Mouse (Mus musculus): ENCODE measurements around the gene Hs3st2. TPM values are rescaled to one million over a fixed set of nuclear protein-coding genes. Genes with fewer than 3 reads are reported as not detected.

The Hs3st2 gene
- polyA plus RNA-seq, 1 experiment from 2014 or later = 6.2 TPM

DNA sequence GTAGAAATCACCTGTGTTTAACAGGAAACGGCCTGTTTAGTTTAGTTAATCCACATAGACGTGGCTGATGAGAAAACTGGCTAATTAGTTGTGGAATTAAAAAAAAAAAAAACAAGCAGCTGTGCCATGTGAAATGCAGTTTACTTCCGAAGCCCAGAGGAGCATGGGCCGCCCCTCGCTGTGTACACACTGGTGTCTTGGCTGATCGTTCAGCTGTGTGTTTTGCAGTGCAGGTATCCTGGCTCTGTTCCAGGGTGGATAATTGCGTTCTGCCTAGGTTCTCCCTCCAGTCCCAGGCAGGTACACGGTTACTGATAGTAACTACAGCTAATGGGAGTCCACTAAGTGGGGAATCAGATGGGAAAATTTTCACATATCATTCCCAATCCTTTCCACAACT, 86.6 kb downstream of the Hs3st2 start:
- no peak overlapping the region for H3K4me2 ChIP-seq (ENCODE audit: low read length)
- no peak for ATAC-seq
- peak; percentile 12 for DNase-seq (ENCODE audit: low spot score)
- H3K36me3 ChIP-seq (ENCODE audit: control insufficient read depth, insufficient read depth, low read length) = no peaks in the 10 kb centered on the region
- no peaks in the 10 kb centered on the region for H3K27me3 ChIP-seq (replicated peaks; ENCODE audit: control insufficient read depth, insufficient read depth, low read length)
- no peak overlapping the region for H3K9ac ChIP-seq (ENCODE audit: low read length)
- H3K4me3 ChIP-seq (ENCODE audit: low read depth, low read length) = no peak overlapping the region
- no peaks in the 10 kb centered on the region for H3K4me1 ChIP-seq (ENCODE audit: control insufficient read depth, insufficient read depth, low read length)
- no peak overlapping the region for H3K27ac ChIP-seq (ENCODE audit: low read depth, low read length)
- 35% methylated on average over 8 of the region's 8 CpGs for WGBS
- H3K9me3 ChIP-seq (replicated peaks; ENCODE audit: control insufficient read depth, low read length) = no peaks in the 10 kb centered on the region

DNA sequence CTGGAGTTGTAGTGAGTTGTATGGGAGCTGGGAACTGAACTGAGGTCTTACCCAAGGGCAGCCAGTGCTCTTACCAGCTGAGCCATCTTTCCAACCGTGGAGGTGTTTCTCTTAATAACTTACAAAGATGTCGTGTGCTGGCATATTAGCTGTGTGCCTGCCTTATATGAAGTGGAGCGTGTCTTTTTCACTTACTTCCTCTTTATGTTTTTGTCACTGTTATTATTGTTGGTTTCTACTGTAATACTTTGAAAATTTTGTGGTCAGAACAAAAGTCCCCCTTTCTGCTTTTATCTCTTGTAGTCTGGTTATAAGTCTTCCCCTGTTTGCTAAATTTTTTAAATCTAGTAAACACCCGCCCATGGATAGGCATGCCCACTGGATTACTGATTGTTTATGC, 88.4 kb downstream of the Hs3st2 start:
- 95% methylated on average over 4 of the region's 4 CpGs for WGBS
- no peak for ATAC-seq

DNA sequence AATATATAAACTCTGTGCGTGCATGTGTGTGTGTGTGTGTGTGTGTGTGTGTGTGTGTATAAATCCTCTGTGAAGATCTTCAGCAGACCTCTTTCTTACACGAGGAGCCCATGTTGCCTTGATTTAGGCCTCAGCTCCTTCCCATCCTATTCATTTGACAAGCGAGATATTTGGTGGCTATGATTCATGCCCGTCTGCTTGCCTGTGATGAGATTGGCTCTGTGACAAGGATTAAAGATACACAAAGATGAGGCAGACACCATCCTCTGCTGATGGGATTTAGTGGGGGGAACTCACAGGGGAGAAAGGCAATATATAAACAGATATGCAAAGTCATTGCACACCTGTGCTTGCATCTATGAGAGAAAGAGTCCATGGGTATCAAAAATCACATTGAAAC, 92.9 kb downstream of the Hs3st2 start:
- H3K27ac ChIP-seq (ENCODE audit: low read depth, low read length) = no peak overlapping the region
- H3K9me3 ChIP-seq (replicated peaks; ENCODE audit: control insufficient read depth, low read length) = no peaks in the 10 kb centered on the region
- peak; percentile 27 for DNase-seq (ENCODE audit: low spot score)
- H3K4me1 ChIP-seq (ENCODE audit: control insufficient read depth, insufficient read depth, low read length) = no peaks in the 10 kb centered on the region
- H3K9ac ChIP-seq (ENCODE audit: low read length) = no peak overlapping the region
- WGBS = 68% methylated on average over 4 of the region's 4 CpGs
- no peak overlapping the region for H3K4me2 ChIP-seq (ENCODE audit: low read length)
- ATAC-seq = no peak
- no peaks in the 10 kb centered on the region for H3K36me3 ChIP-seq (ENCODE audit: control insufficient read depth, insufficient read depth, low read length)
- no peak overlapping the region for H3K4me3 ChIP-seq (ENCODE audit: low read depth, low read length)
- no peaks in the 10 kb centered on the region for H3K27me3 ChIP-seq (replicated peaks; ENCODE audit: control insufficient read depth, insufficient read depth, low read length)

More for the DNA sequence above, 88.4 kb downstream of the Hs3st2 start:
- DNase-seq (ENCODE audit: low spot score) = no peak
- Histone ChIP-seq H3K9ac (ENCODE audit: low read length) (no peak overlapping the region), H3K27me3 (replicated peaks; ENCODE audit: control insufficient read depth, insufficient read depth, low read length) (no peaks in the 10 kb centered on the region), H3K9me3 (replicated peaks; ENCODE audit: control insufficient read depth, low read length) (no peaks in the 10 kb centered on the region), H3K27ac (ENCODE audit: low read depth, low read length) (no peak overlapping the region), H3K4me1 (ENCODE audit: control insufficient read depth, insufficient read depth, low read length) (no peaks in the 10 kb centered on the region), H3K4me2 (ENCODE audit: low read length) (no peak overlapping the region), H3K4me3 (ENCODE audit: low read depth, low read length) (no peak overlapping the region), H3K36me3 (ENCODE audit: control insufficient read depth, insufficient read depth, low read length) (no peaks in the 10 kb centered on the region)

DNA sequence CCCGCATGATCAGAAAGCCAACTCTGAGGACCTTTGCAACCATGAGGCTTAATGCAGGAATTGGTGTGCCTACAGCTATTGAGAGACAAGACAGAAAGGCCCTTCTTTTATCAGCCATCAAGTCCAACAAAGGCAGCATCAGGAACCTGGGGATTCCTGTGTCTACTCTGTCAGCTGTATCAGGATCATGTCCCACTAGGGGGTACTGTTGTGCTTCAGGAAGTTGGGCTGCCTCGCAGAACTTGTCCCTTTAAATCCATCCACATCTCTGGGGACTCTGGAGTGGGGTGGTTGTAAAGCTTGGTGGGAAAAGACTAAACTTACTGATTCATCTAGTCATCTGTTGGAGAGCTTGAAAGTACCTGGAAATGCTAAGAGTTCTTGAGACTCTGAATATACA, 93.6 kb downstream of the Hs3st2 start:
- ATAC-seq (no peak), DNase-seq (ENCODE audit: low spot score) (peak; percentile 60)
- 76% methylated on average over 2 of the region's 2 CpGs for WGBS

DNA sequence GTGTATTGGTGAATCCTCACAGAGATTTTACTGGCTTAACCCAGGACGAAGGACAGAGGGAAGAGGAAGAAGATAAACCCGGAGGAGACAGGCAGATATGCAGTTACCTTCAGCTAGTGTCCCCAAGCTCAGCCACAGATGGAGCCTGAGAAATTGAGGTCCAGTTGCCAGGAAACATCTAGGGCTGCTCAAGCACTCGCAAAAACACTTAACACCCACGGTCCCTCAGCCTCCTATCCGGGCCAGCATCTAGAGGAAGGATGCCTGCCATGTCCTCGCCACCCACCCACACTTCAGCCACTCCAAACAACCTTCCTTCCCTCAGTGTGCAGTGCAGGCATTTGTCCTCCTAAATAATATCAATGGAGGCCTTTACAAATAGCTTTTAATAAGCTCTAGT, 95.6 kb downstream of the Hs3st2 start:
- Histone ChIP-seq H3K27ac (ENCODE audit: low read depth, low read length) (no peak overlapping the region), H3K9me3 (replicated peaks; ENCODE audit: control insufficient read depth, low read length) (no peaks in the 10 kb centered on the region), H3K27me3 (replicated peaks; ENCODE audit: control insufficient read depth, insufficient read depth, low read length) (no peaks in the 10 kb centered on the region), H3K4me1 (ENCODE audit: control insufficient read depth, insufficient read depth, low read length) (no peaks in the 10 kb centered on the region), H3K4me2 (ENCODE audit: low read length) (no peak overlapping the region), H3K36me3 (ENCODE audit: control insufficient read depth, insufficient read depth, low read length) (no peaks in the 10 kb centered on the region), H3K9ac (ENCODE audit: low read length) (no peak overlapping the region), H3K4me3 (ENCODE audit: low read depth, low read length) (no peak overlapping the region)
- 74% methylated on average over 6 of the region's 6 CpGs for WGBS
- ATAC-seq = no peak
- no peak for DNase-seq (ENCODE audit: low spot score)

More for the DNA sequence above, 93.6 kb downstream of the Hs3st2 start:
- Histone ChIP-seq H3K27ac (ENCODE audit: low read depth, low read length) (no peak overlapping the region), H3K36me3 (ENCODE audit: control insufficient read depth, insufficient read depth, low read length) (no peaks in the 10 kb centered on the region), H3K9me3 (replicated peaks; ENCODE audit: control insufficient read depth, low read length) (no peaks in the 10 kb centered on the region), H3K4me1 (ENCODE audit: control insufficient read depth, insufficient read depth, low read length) (no peaks in the 10 kb centered on the region), H3K27me3 (replicated peaks; ENCODE audit: control insufficient read depth, insufficient read depth, low read length) (no peaks in the 10 kb centered on the region), H3K9ac (ENCODE audit: low read length) (no peak overlapping the region), H3K4me3 (ENCODE audit: low read depth, low read length) (no peak overlapping the region), H3K4me2 (ENCODE audit: low read length) (no peak overlapping the region)

- Histone ChIP-seq H3K4me2 (ENCODE audit: low read length) (no peak overlapping the region), H3K9me3 (replicated peaks; ENCODE audit: control insufficient read depth, low read length) (no peaks in the 10 kb centered on the region), H3K4me1 (ENCODE audit: control insufficient read depth, insufficient read depth, low read length) (no peaks in the 10 kb centered on the region), H3K27ac (ENCODE audit: low read depth, low read length) (no peak overlapping the region), H3K9ac (ENCODE audit: low read length) (no peak overlapping the region), H3K36me3 (ENCODE audit: control insufficient read depth, insufficient read depth, low read length) (no peaks in the 10 kb centered on the region), H3K4me3 (ENCODE audit: low read depth, low read length) (no peak overlapping the region), H3K27me3 (replicated peaks; ENCODE audit: control insufficient read depth, insufficient read depth, low read length) (no peaks in the 10 kb centered on the region)
- no peak for ATAC-seq
- DNase-seq (ENCODE audit: low spot score) = no peak
- 86% methylated on average over 9 of the region's 9 CpGs for WGBS
Observed at GRCm38 (mm10) chr7:121489401-121489800, 97.7 kb downstream of the Hs3st2 start.

DNA sequence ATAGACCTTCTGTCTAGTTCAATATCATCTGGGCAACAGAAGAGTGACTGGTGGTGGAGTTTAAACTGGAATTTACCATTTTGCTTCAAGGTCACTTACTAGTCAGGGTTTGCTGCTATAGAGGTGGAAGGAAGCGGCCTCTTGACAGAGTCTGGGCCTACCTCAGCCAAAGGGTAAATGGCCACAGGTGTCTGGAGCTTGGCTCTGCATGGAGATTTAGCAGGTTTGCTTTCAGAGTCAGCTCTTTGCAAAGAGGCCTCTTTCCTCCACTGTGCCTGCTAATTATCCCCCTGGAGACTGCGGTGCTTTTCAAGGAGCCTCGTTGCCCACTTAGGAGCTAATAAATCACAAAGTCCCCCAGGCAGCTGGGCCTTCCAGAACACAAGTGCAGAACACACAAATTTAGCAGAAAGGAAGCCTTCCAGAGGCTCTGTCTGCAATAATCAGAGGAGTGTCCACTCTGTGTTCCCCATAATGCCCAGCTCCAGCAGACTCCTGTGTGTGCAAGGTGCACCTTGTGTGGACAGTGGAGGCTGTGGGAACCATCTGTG, 99.9 kb downstream of the Hs3st2 start:
- ATAC-seq = no peak

DNA sequence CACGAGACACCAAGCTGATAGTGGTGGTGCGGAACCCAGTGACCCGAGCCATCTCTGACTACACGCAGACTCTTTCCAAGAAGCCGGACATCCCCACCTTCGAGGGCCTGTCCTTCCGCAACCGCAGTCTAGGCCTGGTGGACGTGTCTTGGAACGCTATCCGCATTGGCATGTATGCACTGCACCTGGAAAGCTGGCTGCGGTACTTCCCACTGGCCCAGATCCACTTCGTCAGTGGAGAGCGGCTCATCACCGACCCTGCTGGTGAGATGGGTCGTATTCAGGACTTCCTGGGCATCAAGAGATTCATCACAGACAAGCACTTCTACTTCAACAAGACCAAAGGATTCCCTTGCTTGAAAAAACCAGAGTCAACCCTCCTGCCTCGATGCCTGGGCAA, 108.9 kb downstream of the Hs3st2 start:
- H3K4me3 ChIP-seq (ENCODE audit: low read depth, low read length) = no peak overlapping the region
- WGBS = 95% methylated on average over 17 of the region's 17 CpGs
- no peak overlapping the region for H3K4me2 ChIP-seq (ENCODE audit: low read length)
- ATAC-seq (no peak), DNase-seq (ENCODE audit: low spot score) (no peak)
- H3K4me1 ChIP-seq (ENCODE audit: control insufficient read depth, insufficient read depth, low read length) = no peaks in the 10 kb centered on the region
- no peaks in the 10 kb centered on the region for H3K36me3 ChIP-seq (ENCODE audit: control insufficient read depth, insufficient read depth, low read length)
- no peaks in the 10 kb centered on the region for H3K9me3 ChIP-seq (replicated peaks; ENCODE audit: control insufficient read depth, low read length)
- H3K27ac ChIP-seq (ENCODE audit: low read depth, low read length) = no peak overlapping the region
- H3K27me3 ChIP-seq (replicated peaks; ENCODE audit: control insufficient read depth, insufficient read depth, low read length) = no peaks in the 10 kb centered on the region
- no peak overlapping the region for H3K9ac ChIP-seq (ENCODE audit: low read length)

More for the DNA sequence above, 99.9 kb downstream of the Hs3st2 start:
- no peak overlapping the region for H3K4me2 ChIP-seq (ENCODE audit: low read length)
- H3K4me3 ChIP-seq (ENCODE audit: low read depth, low read length) = no peak overlapping the region
- no peaks in the 10 kb centered on the region; the same call in 1 of the 2 replicates for H3K4me1 ChIP-seq (ENCODE audit: control insufficient read depth, insufficient read depth, low read length)
- WGBS = 27% methylated on average over 3 of the region's 3 CpGs
- DNase-seq (ENCODE audit: low spot score) = no peak
- no peaks in the 10 kb centered on the region for H3K27me3 ChIP-seq (replicated peaks; ENCODE audit: control insufficient read depth, insufficient read depth, low read length)
- no peak overlapping the region for H3K9ac ChIP-seq (ENCODE audit: low read length)
- no peaks in the 10 kb centered on the region for H3K36me3 ChIP-seq (ENCODE audit: control insufficient read depth, insufficient read depth, low read length)
- H3K9me3 ChIP-seq (replicated peaks; ENCODE audit: control insufficient read depth, low read length) = no peaks in the 10 kb centered on the region
- H3K27ac ChIP-seq (ENCODE audit: low read depth, low read length) = no peak overlapping the region

DNA sequence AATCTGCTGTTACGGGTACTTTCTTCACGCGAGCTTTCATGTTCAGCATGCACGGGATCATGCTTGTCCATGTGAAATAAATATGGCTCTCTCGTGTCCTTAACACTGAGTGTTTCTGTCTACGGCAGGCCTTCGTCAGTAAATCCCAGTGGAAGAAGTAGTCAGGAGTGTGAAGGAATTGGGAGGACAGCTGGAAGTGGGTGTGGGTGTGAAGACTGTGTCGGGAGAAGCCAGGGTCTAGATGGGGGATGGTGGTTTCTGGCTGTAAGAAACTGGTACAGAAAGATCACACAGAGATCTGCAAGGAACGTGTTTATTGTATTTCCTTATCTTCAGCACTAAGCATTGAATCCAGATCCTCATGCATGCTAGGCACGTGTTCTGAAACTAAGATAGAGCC, 110.0 kb downstream of the Hs3st2 start:
- no peaks in the 10 kb centered on the region for H3K36me3 ChIP-seq (ENCODE audit: control insufficient read depth, insufficient read depth, low read length)
- H3K9ac ChIP-seq (ENCODE audit: low read length) = no peak overlapping the region
- no peaks in the 10 kb centered on the region for H3K9me3 ChIP-seq (replicated peaks; ENCODE audit: control insufficient read depth, low read length)
- ATAC-seq (no peak), DNase-seq (ENCODE audit: low spot score) (no peak)
- 78% methylated on average over 10 of the region's 10 CpGs for WGBS
- no peaks in the 10 kb centered on the region for H3K27me3 ChIP-seq (replicated peaks; ENCODE audit: control insufficient read depth, insufficient read depth, low read length)
- H3K4me2 ChIP-seq (ENCODE audit: low read length) = no peak overlapping the region
- no peak overlapping the region for H3K27ac ChIP-seq (ENCODE audit: low read depth, low read length)
- H3K4me1 ChIP-seq (ENCODE audit: control insufficient read depth, insufficient read depth, low read length) = no peaks in the 10 kb centered on the region
- H3K4me3 ChIP-seq (ENCODE audit: low read depth, low read length) = no peak overlapping the region

All from forebrain, embryonic 14.5 days (tissue).